Mouse (Mus musculus) layer of hippocampus, postnatal 25 days (tissue): ENCODE results near the gene Emx2. TPM values are rescaled to one million over a fixed set of nuclear protein-coding genes. Genes with fewer than 3 reads are reported as not detected.

Source experiments
- DNase-seq, 2 experiments: peaks; one replicate each; pipeline ENCODE4 v3.0.0; 2022; ENCODE audit warnings: mixed read lengths in 2 of 2, low spot score in 1 of 2; ENCODE audit errors: extremely low spot score in 1 of 2
- total RNA-seq, 2 experiments: library from RNA; stranded (reverse); gene quantifications; 2 replicates each; pipeline ENCODE4 v1.2.3; 2021

Gene Emx2
- total RNA-seq, result 10 to 100 TPM; 24.1 to 26.7 TPM

GRCm38 (mm10) chr19:59457951-59458742, at the start of gene Emx2:
Gene Emx2, plus strand, starts transcription at chr19:59458372.
- peak; percentile 78 to 82 for DNase-seq

GRCm38 (mm10) chr19:59414128-59414527, 44.0 kb upstream of the Emx2 start:
- DNase-seq, result no peak

GRCm38 (mm10) chr19:59418024-59418423, 40.1 kb upstream of the Emx2 start:
- peak; percentile 92 to 99 for DNase-seq

GRCm38 (mm10) chr19:59418671-59419070, 39.5 kb upstream of the Emx2 start:
- no peak for DNase-seq

GRCm38 (mm10) chr19:59422393-59422792, 35.8 kb upstream of the Emx2 start:
- DNase-seq, result no peak

GRCm38 (mm10) chr19:59423685-59424084, 34.5 kb upstream of the Emx2 start:
- no peak for DNase-seq

GRCm38 (mm10) chr19:59424975-59425374, 33.2 kb upstream of the Emx2 start:
- DNase-seq, result no peak

GRCm38 (mm10) chr19:59432286-59432685, 25.9 kb upstream of the Emx2 start:
- DNase-seq, result no peak

GRCm38 (mm10) chr19:59450561-59451135, 7.5 kb upstream of the Emx2 start:
- no peak for DNase-seq

GRCm38 (mm10) chr19:59451441-59451951, 6.7 kb upstream of the Emx2 start:
- DNase-seq, result no peak

- DNase-seq, result no peak
Observed at GRCm38 (mm10) chr19:59452321-59452720, 5.9 kb upstream of the Emx2 start.

GRCm38 (mm10) chr19:59453591-59453990, 4.6 kb upstream of the Emx2 start:
- DNase-seq, result no peak

- peak; percentile 83 to 91 for DNase-seq
Observed at GRCm38 (mm10) chr19:59454196-59454595, 4.0 kb upstream of the Emx2 start.

GRCm38 (mm10) chr19:59455671-59456070, 2.5 kb upstream of the Emx2 start:
- no peak for DNase-seq

GRCm38 (mm10) chr19:59457011-59457945, 894 bp upstream of the Emx2 start:
- no peak for DNase-seq

GRCm38 (mm10) chr19:59458743-59459135, 567 bp downstream of the Emx2 start:
- no peak for DNase-seq

- DNase-seq, result peak in 1 of 2 experiments; percentile 56
Observed at GRCm38 (mm10) chr19:59459158-59459781, 1.1 kb downstream of the Emx2 start.

- DNase-seq, result no peak
Observed at GRCm38 (mm10) chr19:59459811-59460241, 1.7 kb downstream of the Emx2 start.

- DNase-seq, result no peak
Observed at GRCm38 (mm10) chr19:59460328-59461115, 2.4 kb downstream of the Emx2 start.
